Mouse (Mus musculus): ENCODE measurements around the gene Cacybp. TPM values are rescaled to one million over a fixed set of nuclear protein-coding genes. Genes with fewer than 3 reads are reported as not detected.

Gene Cacybp
- polyA plus RNA-seq, 1 experiment from 2014 or later = 180 TPM

DNA sequence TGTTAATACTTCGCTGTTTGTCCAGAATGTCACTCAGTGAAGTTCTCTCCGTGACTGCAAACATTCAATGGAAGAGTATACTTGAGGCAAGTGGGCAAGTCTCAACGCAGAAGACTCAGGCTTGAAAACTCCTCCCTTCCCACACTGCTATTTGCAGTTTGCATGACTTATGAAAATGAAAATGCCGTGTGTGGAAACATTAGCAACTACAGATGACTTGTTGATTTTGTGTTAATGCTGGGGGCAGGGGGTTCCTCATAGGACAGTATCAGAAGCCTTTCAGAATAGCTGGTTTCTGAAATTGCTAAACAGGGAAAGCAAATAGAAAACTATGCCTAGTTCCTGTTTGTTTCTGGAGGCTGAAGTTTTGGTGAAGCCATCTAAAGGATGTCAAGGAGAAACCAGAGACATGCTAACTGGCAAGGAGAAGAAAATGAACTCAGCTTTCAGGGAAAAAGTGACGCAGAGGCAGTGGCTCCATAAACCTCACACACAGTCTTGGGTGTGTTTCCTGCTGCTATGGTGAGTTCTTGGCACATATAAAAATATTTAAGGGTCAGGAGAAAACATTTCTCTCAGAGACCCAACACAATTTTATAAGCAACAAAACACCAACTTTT is 38.8 kb upstream of the Cacybp start:
- Histone ChIP-seq H3K36me3 (ENCODE audit: insufficient read depth, low read length) (no peaks in the 10 kb centered on the region), H3K4me2 (ENCODE audit: low read length) (no peak overlapping the region), H3K27me3 (ENCODE audit: insufficient read depth, low read length) (no peaks in the 10 kb centered on the region), H3K9me3 (replicated peaks; ENCODE audit: low read length) (no peaks in the 10 kb centered on the region), H3K4me1 (replicated peaks; ENCODE audit: insufficient read depth, low read length) (no peaks in the 10 kb centered on the region), H3K4me3 (replicated peaks; ENCODE audit: low read depth, low read length) (no peak overlapping the region), H3K9ac (ENCODE audit: low read depth, low read length) (no peak overlapping the region), H3K27ac (no peak overlapping the region)
- no peak for TF ChIP-seq CTCF (IDR thresholded peaks at IDR 0.05; ENCODE audit: low read depth)
- no peak for DNase-seq (ENCODE audit: low spot score)
- WGBS = 75% methylated on average over 5 of the region's 5 CpGs
- ATAC-seq (replicated peaks; ENCODE audit: low FRiP score, low read depth) = no peak

DNA sequence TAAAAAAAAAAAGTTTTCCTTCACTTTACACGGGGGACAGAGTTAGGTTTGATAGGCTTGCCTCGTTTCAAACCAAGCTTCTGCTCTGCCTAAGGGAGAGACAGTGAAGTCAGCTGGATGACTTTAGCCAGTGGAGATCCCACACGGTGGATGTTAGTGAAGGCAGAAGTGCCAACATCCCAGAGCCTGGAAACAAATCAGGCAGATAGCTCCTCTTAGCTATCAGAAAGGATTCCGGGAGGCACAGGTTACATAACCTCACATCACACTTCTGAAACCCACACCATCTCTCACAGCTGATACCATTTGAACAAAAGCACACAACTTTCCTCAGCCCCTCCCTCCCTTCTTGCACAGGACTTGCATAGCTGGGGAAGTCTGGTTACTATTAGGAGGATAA is 38.1 kb upstream of the Cacybp start:
- no peak overlapping the region for H3K4me3 ChIP-seq (replicated peaks; ENCODE audit: low read depth, low read length)
- DNase-seq (ENCODE audit: low spot score) (no peak), ATAC-seq (replicated peaks; ENCODE audit: low FRiP score, low read depth) (no peak)
- no peak overlapping the region for H3K27ac ChIP-seq
- TF ChIP-seq CTCF (IDR thresholded peaks at IDR 0.05; ENCODE audit: low read depth) = no peak
- H3K4me1 ChIP-seq (replicated peaks; ENCODE audit: insufficient read depth, low read length) = no peaks in the 10 kb centered on the region
- no peak overlapping the region for H3K4me2 ChIP-seq (ENCODE audit: low read length)
- H3K9ac ChIP-seq (ENCODE audit: low read depth, low read length) = no peak overlapping the region
- H3K36me3 ChIP-seq (ENCODE audit: insufficient read depth, low read length) = no peaks in the 10 kb centered on the region
- H3K9me3 ChIP-seq (replicated peaks; ENCODE audit: low read length) = no peaks in the 10 kb centered on the region
- no peaks in the 10 kb centered on the region for H3K27me3 ChIP-seq (ENCODE audit: insufficient read depth, low read length)
- 56% methylated on average over 4 of the region's 4 CpGs for WGBS

GRCm38 (mm10) chr1:160249786-160250185 is 37.1 kb upstream of the Cacybp start:
- 73% methylated on average over 3 of the region's 3 CpGs for WGBS
- H3K9me3 ChIP-seq (replicated peaks; ENCODE audit: low read length) = no peaks in the 10 kb centered on the region
- H3K9ac ChIP-seq (ENCODE audit: low read depth, low read length) = no peak overlapping the region
- no peak overlapping the region for H3K27ac ChIP-seq
- H3K4me2 ChIP-seq (ENCODE audit: low read length) = no peak overlapping the region
- H3K4me1 ChIP-seq (replicated peaks; ENCODE audit: insufficient read depth, low read length) = no peaks in the 10 kb centered on the region
- TF ChIP-seq CTCF (IDR thresholded peaks at IDR 0.05; ENCODE audit: low read depth) = no peak
- ATAC-seq (replicated peaks; ENCODE audit: low FRiP score, low read depth) (no peak), DNase-seq (ENCODE audit: low spot score) (no peak)
- H3K36me3 ChIP-seq (ENCODE audit: insufficient read depth, low read length) = no peaks in the 10 kb centered on the region
- H3K27me3 ChIP-seq (ENCODE audit: insufficient read depth, low read length) = no peaks in the 10 kb centered on the region
- no peak overlapping the region for H3K4me3 ChIP-seq (replicated peaks; ENCODE audit: low read depth, low read length)

DNA sequence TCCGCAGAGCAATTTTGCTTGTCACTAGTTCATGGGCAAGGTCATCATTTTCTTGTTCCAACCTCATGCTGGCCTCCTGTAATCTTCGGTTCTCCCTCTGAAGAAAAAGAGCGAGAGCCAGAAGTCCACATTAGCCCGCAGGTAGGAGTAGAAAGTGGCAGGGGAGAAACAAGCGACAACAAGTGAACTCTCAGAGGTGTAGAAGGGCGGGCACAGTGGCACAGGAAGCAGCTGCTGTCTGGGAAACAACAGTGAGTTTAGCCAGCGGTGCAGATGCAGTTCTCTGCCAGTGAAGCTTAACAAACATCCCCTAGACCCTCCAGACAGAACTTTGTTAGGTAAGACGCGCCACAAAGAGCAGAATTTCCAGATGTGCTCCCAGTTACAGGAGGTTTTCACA is 34.8 kb upstream of the Cacybp start:
- Histone ChIP-seq H3K27ac (no peak overlapping the region), H3K9ac (ENCODE audit: low read depth, low read length) (no peak overlapping the region), H3K27me3 (ENCODE audit: insufficient read depth, low read length) (no peaks in the 10 kb centered on the region), H3K4me3 (replicated peaks; ENCODE audit: low read depth, low read length) (no peak overlapping the region), H3K9me3 (replicated peaks; ENCODE audit: low read length) (no peaks in the 10 kb centered on the region), H3K4me1 (replicated peaks; ENCODE audit: insufficient read depth, low read length) (no peaks in the 10 kb centered on the region), H3K4me2 (ENCODE audit: low read length) (no peak overlapping the region), H3K36me3 (ENCODE audit: insufficient read depth, low read length) (no peaks in the 10 kb centered on the region)
- DNase-seq (ENCODE audit: low spot score) (no peak), ATAC-seq (replicated peaks; ENCODE audit: low FRiP score, low read depth) (no peak)
- 79% methylated on average over 9 of the region's 9 CpGs for WGBS
- no peak for TF ChIP-seq CTCF (IDR thresholded peaks at IDR 0.05; ENCODE audit: low read depth)

DNA sequence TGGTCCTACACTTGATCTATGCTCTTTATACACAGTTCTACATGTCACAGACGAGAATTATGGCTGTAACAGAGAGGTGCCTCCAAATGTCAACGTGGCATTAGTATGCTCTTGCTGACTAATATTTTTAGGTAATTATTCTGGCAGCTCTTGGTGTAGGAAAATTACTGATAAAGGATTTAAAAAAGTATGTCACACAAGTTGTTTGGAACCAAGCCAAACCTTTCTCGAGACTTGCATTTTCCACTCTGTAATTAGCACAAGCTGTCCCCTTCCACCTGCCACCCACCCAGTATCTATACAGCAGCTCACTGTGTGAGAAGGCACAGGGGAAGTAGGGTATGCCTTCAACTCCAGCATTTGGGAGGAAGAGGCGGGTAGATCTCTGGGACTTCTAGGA is 34.2 kb upstream of the Cacybp start:
- Histone ChIP-seq H3K9ac (ENCODE audit: low read depth, low read length) (no peak overlapping the region), H3K27me3 (ENCODE audit: insufficient read depth, low read length) (no peaks in the 10 kb centered on the region), H3K4me3 (replicated peaks; ENCODE audit: low read depth, low read length) (no peak overlapping the region), H3K4me1 (replicated peaks; ENCODE audit: insufficient read depth, low read length) (no peaks in the 10 kb centered on the region), H3K4me2 (ENCODE audit: low read length) (no peak overlapping the region), H3K27ac (no peak overlapping the region), H3K36me3 (ENCODE audit: insufficient read depth, low read length) (no peaks in the 10 kb centered on the region), H3K9me3 (replicated peaks; ENCODE audit: low read length) (no peaks in the 10 kb centered on the region)
- WGBS = 64% methylated on average over 4 of the region's 4 CpGs
- TF ChIP-seq CTCF (IDR thresholded peaks at IDR 0.05; ENCODE audit: low read depth) = no peak
- no peak for DNase-seq (ENCODE audit: low spot score)
- ATAC-seq (replicated peaks; ENCODE audit: low FRiP score, low read depth) = no peak

- no peaks in the 10 kb centered on the region for H3K4me1 ChIP-seq (replicated peaks; ENCODE audit: insufficient read depth, low read length)
- H3K4me3 ChIP-seq (replicated peaks; ENCODE audit: low read depth, low read length) = no peak overlapping the region
- TF ChIP-seq CTCF (IDR thresholded peaks at IDR 0.05; ENCODE audit: low read depth) = no peak
- no peak for ATAC-seq (replicated peaks; ENCODE audit: low FRiP score, low read depth)
- H3K4me2 ChIP-seq (ENCODE audit: low read length) = no peak overlapping the region
- no peak overlapping the region for H3K27ac ChIP-seq
- 68% methylated on average over 2 of the region's 2 CpGs for WGBS
- no peaks in the 10 kb centered on the region for H3K36me3 ChIP-seq (ENCODE audit: insufficient read depth, low read length)
- no peak overlapping the region for H3K9ac ChIP-seq (ENCODE audit: low read depth, low read length)
- H3K9me3 ChIP-seq (replicated peaks; ENCODE audit: low read length) = no peaks in the 10 kb centered on the region
- DNase-seq (ENCODE audit: low spot score) = no peak
- no peaks in the 10 kb centered on the region for H3K27me3 ChIP-seq (ENCODE audit: insufficient read depth, low read length)
Observed at GRCm38 (mm10) chr1:160245954-160246353, 33.3 kb upstream of the Cacybp start.

DNA sequence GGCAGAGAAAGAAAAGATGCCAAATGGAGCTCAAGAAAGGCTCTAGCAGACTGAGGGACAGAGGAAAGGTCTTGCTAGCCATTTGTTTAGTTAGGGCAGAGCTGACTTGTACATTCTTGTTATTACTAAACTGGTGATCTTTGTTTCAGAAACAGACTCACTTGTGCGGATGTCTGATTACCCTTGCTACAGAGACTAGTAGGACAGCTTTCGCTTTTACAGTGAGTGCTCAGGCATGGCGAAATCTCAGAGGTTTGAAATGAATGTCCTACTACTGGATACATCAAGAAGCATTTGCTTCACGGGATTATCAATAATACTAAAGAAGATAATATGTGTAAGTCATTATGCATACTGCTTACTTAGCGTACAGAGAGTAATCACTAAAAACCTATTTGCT is 32.0 kb upstream of the Cacybp start:
- Histone ChIP-seq H3K4me3 (replicated peaks; ENCODE audit: low read depth, low read length) (no peak overlapping the region), H3K36me3 (ENCODE audit: insufficient read depth, low read length) (no peaks in the 10 kb centered on the region), H3K27ac (no peak overlapping the region), H3K9ac (ENCODE audit: low read depth, low read length) (no peak overlapping the region), H3K9me3 (replicated peaks; ENCODE audit: low read length) (no peaks in the 10 kb centered on the region), H3K4me2 (ENCODE audit: low read length) (no peak overlapping the region), H3K4me1 (replicated peaks; ENCODE audit: insufficient read depth, low read length) (no peaks in the 10 kb centered on the region), H3K27me3 (ENCODE audit: insufficient read depth, low read length) (no peaks in the 10 kb centered on the region)
- ATAC-seq (replicated peaks; ENCODE audit: low FRiP score, low read depth) = no peak
- WGBS = 91% methylated on average over 5 of the region's 5 CpGs
- no peak for TF ChIP-seq CTCF (IDR thresholded peaks at IDR 0.05; ENCODE audit: low read depth)
- DNase-seq (ENCODE audit: low spot score) = no peak
